Mouse (Mus musculus): ENCODE results near the gene Cyba. TPM values are rescaled to one million over a fixed set of nuclear protein-coding genes. Genes with fewer than 3 reads are reported as not detected.

Gene Cyba
- total and polyA plus RNA-seq, 3 experiments: 41.2 to 92.8 (median 43.9) TPM

GRCm38 (mm10) chr8:122462510-122462909 is 29.8 kb upstream of the Cyba start:
- peaks cover 4% of the 10 kb centered on the region; the same call in 1 of the 2 replicates for H3K4me1 ChIP-seq (ENCODE audit: control insufficient read depth, insufficient read depth, low read length)
- H3K27me3 ChIP-seq (ENCODE audit: control insufficient read depth, insufficient read depth, low read length): no peaks in the 10 kb centered on the region
- intact Hi-C loops (cut with DNase I): no loop called here
- H3K4me3 ChIP-seq: no peak overlapping the region
- WGBS: 77% methylated on average over 8 of the region's 8 CpGs
- no peak overlapping the region for H3K9ac ChIP-seq (ENCODE audit: low read depth, low read length)
- DNase-seq: no peak
- TF ChIP-seq CTCF (IDR thresholded peaks at IDR 0.05): no peak
- no peak for TF ChIP-seq POLR2A (IDR thresholded peaks at IDR 0.05; ENCODE audit: insufficient read depth, low read depth, low read length)
- no peak for TF ChIP-seq EP300 (IDR thresholded peaks at IDR 0.05; ENCODE audit: insufficient read depth, low read depth, low read length)
- no peaks in the 10 kb centered on the region for H3K36me3 ChIP-seq (ENCODE audit: control insufficient read depth, insufficient read depth, low read length)
- H3K27ac ChIP-seq: no peak overlapping the region
- no peaks in the 10 kb centered on the region for H3K79me2 ChIP-seq (replicated peaks; ENCODE audit: control insufficient read depth, insufficient read depth, low read length)

- Histone ChIP-seq H3K36me3 (ENCODE audit: control insufficient read depth, insufficient read depth, low read length) (no peaks in the 10 kb centered on the region), H3K4me1 (ENCODE audit: control insufficient read depth, insufficient read depth, low read length) (peaks cover 4% of the 10 kb centered on the region; the same call in 1 of the 2 replicates), H3K4me3 (no peak overlapping the region), H3K27ac (no peak overlapping the region), H3K9ac (ENCODE audit: low read depth, low read length) (no peak overlapping the region), H3K27me3 (ENCODE audit: control insufficient read depth, insufficient read depth, low read length) (no peaks in the 10 kb centered on the region), H3K79me2 (replicated peaks; ENCODE audit: control insufficient read depth, insufficient read depth, low read length) (no peaks in the 10 kb centered on the region)
- TF ChIP-seq CTCF (IDR thresholded peaks at IDR 0.05) (no peak), EP300 (IDR thresholded peaks at IDR 0.05; ENCODE audit: insufficient read depth, low read depth, low read length) (no peak), POLR2A (IDR thresholded peaks at IDR 0.05; ENCODE audit: insufficient read depth, low read depth, low read length) (no peak)
- intact Hi-C loops (cut with DNase I): no loop called here
- no peak for DNase-seq
- 75% methylated on average over 11 of the region's 11 CpGs for WGBS
These were observed 28.9 kb upstream of the Cyba start for GRCm38 (mm10) chr8:122461473-122462148.

GRCm38 (mm10) chr8:122460524-122461472 is 28.1 kb upstream of the Cyba start, which contains the start of gene Snai3:
Gene Snai3 (minus strand): TSS chr8:122460733.
- WGBS: 5% methylated on average over 56 of the region's 56 CpGs
- peak within 1 kb of the TSS; percentile 69 for H3K9ac ChIP-seq (ENCODE audit: low read depth, low read length)

GRCm38 (mm10) chr8:122459990-122460389 is 27.3 kb upstream of the Cyba start:
- peaks cover 4% of the 10 kb centered on the region; the same call in 1 of the 2 replicates for H3K4me1 ChIP-seq (ENCODE audit: control insufficient read depth, insufficient read depth, low read length)
- 27% methylated on average over 7 of the region's 7 CpGs for WGBS
- peak overlapping the region; percentile 69 for H3K9ac ChIP-seq (ENCODE audit: low read depth, low read length)
- TF ChIP-seq CTCF (IDR thresholded peaks at IDR 0.05): no peak
- TF ChIP-seq EP300 (IDR thresholded peaks at IDR 0.05; ENCODE audit: insufficient read depth, low read depth, low read length): no peak
- TF ChIP-seq POLR2A (IDR thresholded peaks at IDR 0.05; ENCODE audit: insufficient read depth, low read depth, low read length): no peak
- peak overlapping the region; percentile 48 for H3K4me3 ChIP-seq
- H3K27me3 ChIP-seq (ENCODE audit: control insufficient read depth, insufficient read depth, low read length): no peaks in the 10 kb centered on the region
- DNase-seq: no peak
- H3K27ac ChIP-seq: peak overlapping the region; percentile 23; the same call in 1 of the 2 replicates
- no peaks in the 10 kb centered on the region for H3K79me2 ChIP-seq (replicated peaks; ENCODE audit: control insufficient read depth, insufficient read depth, low read length)
- no peaks in the 10 kb centered on the region for H3K36me3 ChIP-seq (ENCODE audit: control insufficient read depth, insufficient read depth, low read length)
- intact Hi-C loops (cut with DNase I): no loop called here

More at GRCm38 (mm10) chr8:122460524-122461472, 28.1 kb upstream of the Cyba start, which contains the start of gene Snai3:
- Histone ChIP-seq H3K79me2 (replicated peaks; ENCODE audit: control insufficient read depth, insufficient read depth, low read length) (no peaks in the 10 kb centered on the region), H3K4me1 (ENCODE audit: control insufficient read depth, insufficient read depth, low read length) (peaks cover 4% of the 10 kb centered on the region; the same call in 1 of the 2 replicates), H3K36me3 (ENCODE audit: control insufficient read depth, insufficient read depth, low read length) (no peaks in the 10 kb centered on the region), H3K27me3 (ENCODE audit: control insufficient read depth, insufficient read depth, low read length) (no peaks in the 10 kb centered on the region), H3K27ac (peak within 1 kb of the TSS; percentile 23; the same call in 1 of the 2 replicates), H3K4me3 (peak within 1 kb of the TSS; percentile 48)
- intact Hi-C loops (cut with DNase I): no loop called here
- TF ChIP-seq CTCF (IDR thresholded peaks at IDR 0.05) (no peak), POLR2A (IDR thresholded peaks at IDR 0.05; ENCODE audit: insufficient read depth, low read depth, low read length) (peak; percentile 62; the same call in 1 of the 2 replicates)
- peak; percentile 51 to 74 for DNase-seq

GRCm38 (mm10) chr8:122459218-122459900 is 26.6 kb upstream of the Cyba start:
- peak; percentile 58 for TF ChIP-seq CTCF (IDR thresholded peaks at IDR 0.05)
- TF ChIP-seq POLR2A (IDR thresholded peaks at IDR 0.05; ENCODE audit: insufficient read depth, low read depth, low read length): no peak
- intact Hi-C loops (cut with DNase I): no loop called here
- H3K4me1 ChIP-seq (ENCODE audit: control insufficient read depth, insufficient read depth, low read length): peaks cover 4% of the 10 kb centered on the region; the same call in 1 of the 2 replicates
- DNase-seq: no peak
- no peaks in the 10 kb centered on the region for H3K36me3 ChIP-seq (ENCODE audit: control insufficient read depth, insufficient read depth, low read length)
- H3K4me3 ChIP-seq: no peak overlapping the region
- H3K79me2 ChIP-seq (replicated peaks; ENCODE audit: control insufficient read depth, insufficient read depth, low read length): no peaks in the 10 kb centered on the region
- H3K27ac ChIP-seq: no peak overlapping the region
- 65% methylated on average over 6 of the region's 6 CpGs for WGBS
- H3K27me3 ChIP-seq (ENCODE audit: control insufficient read depth, insufficient read depth, low read length): no peaks in the 10 kb centered on the region
- H3K9ac ChIP-seq (ENCODE audit: low read depth, low read length): no peak overlapping the region
